Mouse (Mus musculus): ENCODE results near the gene Zfyve28. TPM values are rescaled to one million over a fixed set of nuclear protein-coding genes. Genes with fewer than 3 reads are reported as not detected.

Zfyve28 gene
- polyA plus RNA-seq, 1 experiment from 2014 or later = not detected

- peaks cover 1% of the 10 kb centered on the region; the same call in 1 of the 2 replicates for H3K36me3 ChIP-seq
- 80% methylated on average over 2 of the region's 2 CpGs for WGBS (ENCODE audit: insufficient replicate concordance)
- H3K9ac ChIP-seq = peak overlapping the region; percentile 75
- H3K27ac ChIP-seq = no peak overlapping the region; the same call in 1 of the 2 replicates
- H3K4me2 ChIP-seq = peak overlapping the region; percentile 100
- peak overlapping the region; percentile 78 for H3K4me3 ChIP-seq
- no peaks in the 10 kb centered on the region for H3K9me3 ChIP-seq (replicated peaks)
- no peaks in the 10 kb centered on the region for H3K27me3 ChIP-seq (replicated peaks)
- H3K4me1 ChIP-seq = peaks cover 30% of the 10 kb centered on the region
- ATAC-seq = no peak
These were observed 101.9 kb downstream of the Zfyve28 start for GRCm38 (mm10) chr5:34186391-34186790.

- no peak for ATAC-seq
- Histone ChIP-seq H3K36me3 (peaks cover 5% of the 10 kb centered on the region; the same call in 1 of the 2 replicates), H3K27ac (no peak overlapping the region), H3K4me1 (peaks cover 30% of the 10 kb centered on the region), H3K9ac (no peak overlapping the region), H3K9me3 (replicated peaks) (no peaks in the 10 kb centered on the region), H3K4me3 (no peak overlapping the region), H3K27me3 (replicated peaks) (no peaks in the 10 kb centered on the region), H3K4me2 (peak overlapping the region; percentile 100; the same call in 1 of the 2 replicates)
These were observed 102.5 kb downstream of the Zfyve28 start for GRCm38 (mm10) chr5:34185791-34186190.

GRCm38 (mm10) chr5:34185051-34185580, 103.1 kb downstream of the Zfyve28 start:
- H3K36me3 ChIP-seq = peaks cover 9% of the 10 kb centered on the region; the same call in 1 of the 2 replicates
- 56% methylated on average over 1 of the region's 1 CpGs for WGBS (ENCODE audit: insufficient replicate concordance)
- no peak overlapping the region for H3K4me2 ChIP-seq
- H3K9ac ChIP-seq = no peak overlapping the region; the same call in 1 of the 2 replicates
- no peaks in the 10 kb centered on the region for H3K9me3 ChIP-seq (replicated peaks)
- H3K4me3 ChIP-seq = no peak overlapping the region
- H3K27me3 ChIP-seq (replicated peaks) = no peaks in the 10 kb centered on the region
- no peak for ATAC-seq
- H3K27ac ChIP-seq = no peak overlapping the region
- peaks cover 30% of the 10 kb centered on the region for H3K4me1 ChIP-seq

GRCm38 (mm10) chr5:34183976-34184375, 104.3 kb downstream of the Zfyve28 start:
- peaks cover 21% of the 10 kb centered on the region for H3K4me1 ChIP-seq
- H3K36me3 ChIP-seq = peaks cover 10% of the 10 kb centered on the region; the same call in 1 of the 2 replicates
- H3K27me3 ChIP-seq (replicated peaks) = no peaks in the 10 kb centered on the region
- H3K9me3 ChIP-seq (replicated peaks) = no peaks in the 10 kb centered on the region
- WGBS (ENCODE audit: insufficient replicate concordance) = 70% methylated on average over 3 of the region's 3 CpGs
- no peak for ATAC-seq
- H3K4me3 ChIP-seq = no peak overlapping the region
- H3K4me2 ChIP-seq = no peak overlapping the region
- H3K27ac ChIP-seq = no peak overlapping the region
- no peak overlapping the region for H3K9ac ChIP-seq

- WGBS (ENCODE audit: insufficient replicate concordance) = 67% methylated on average over 5 of the region's 5 CpGs
- Histone ChIP-seq H3K4me1 (peaks cover 15% of the 10 kb centered on the region), H3K36me3 (peaks cover 13% of the 10 kb centered on the region; the same call in 1 of the 2 replicates), H3K27ac (no peak overlapping the region), H3K9me3 (replicated peaks) (no peaks in the 10 kb centered on the region), H3K27me3 (replicated peaks) (no peaks in the 10 kb centered on the region), H3K4me2 (no peak overlapping the region), H3K4me3 (no peak overlapping the region), H3K9ac (no peak overlapping the region)
- no peak for ATAC-seq
These were observed 104.9 kb downstream of the Zfyve28 start for GRCm38 (mm10) chr5:34183156-34183880.

GRCm38 (mm10) chr5:34182486-34182885, 105.8 kb downstream of the Zfyve28 start:
- Histone ChIP-seq H3K27ac (no peak overlapping the region), H3K36me3 (peaks cover 15% of the 10 kb centered on the region), H3K4me1 (peaks cover 10% of the 10 kb centered on the region), H3K9me3 (replicated peaks) (no peaks in the 10 kb centered on the region), H3K4me3 (no peak overlapping the region), H3K27me3 (replicated peaks) (no peaks in the 10 kb centered on the region), H3K9ac (no peak overlapping the region), H3K4me2 (no peak overlapping the region)
- 47% methylated on average over 3 of the region's 3 CpGs for WGBS (ENCODE audit: insufficient replicate concordance)
- no peak for ATAC-seq

GRCm38 (mm10) chr5:34177821-34178220, 110.4 kb downstream of the Zfyve28 start:
- no peaks in the 10 kb centered on the region for H3K4me1 ChIP-seq
- 69% methylated on average over 4 of the region's 4 CpGs for WGBS (ENCODE audit: insufficient replicate concordance)
- no peaks in the 10 kb centered on the region for H3K27me3 ChIP-seq (replicated peaks)
- no peak overlapping the region for H3K4me2 ChIP-seq
- H3K4me3 ChIP-seq = no peak overlapping the region
- H3K9me3 ChIP-seq (replicated peaks) = no peaks in the 10 kb centered on the region
- ATAC-seq = no peak
- H3K9ac ChIP-seq = no peak overlapping the region
- H3K27ac ChIP-seq = no peak overlapping the region
- peaks cover 26% of the 10 kb centered on the region for H3K36me3 ChIP-seq

- Histone ChIP-seq H3K9me3 (replicated peaks) (no peaks in the 10 kb centered on the region), H3K4me1 (no peaks in the 10 kb centered on the region), H3K27ac (no peak overlapping the region), H3K9ac (no peak overlapping the region), H3K27me3 (replicated peaks) (no peaks in the 10 kb centered on the region), H3K4me2 (no peak overlapping the region), H3K36me3 (peaks cover 26% of the 10 kb centered on the region), H3K4me3 (no peak overlapping the region)
- ATAC-seq = no peak
- WGBS (ENCODE audit: insufficient replicate concordance) = 82% methylated on average over 2 of the region's 2 CpGs
These were observed 111.2 kb downstream of the Zfyve28 start for GRCm38 (mm10) chr5:34177091-34177490.

- ATAC-seq = no peak
- Histone ChIP-seq H3K9ac (no peak overlapping the region), H3K36me3 (peaks cover 26% of the 10 kb centered on the region), H3K9me3 (replicated peaks) (no peaks in the 10 kb centered on the region), H3K4me3 (no peak overlapping the region), H3K4me1 (no peaks in the 10 kb centered on the region), H3K27ac (no peak overlapping the region), H3K27me3 (replicated peaks) (no peaks in the 10 kb centered on the region), H3K4me2 (no peak overlapping the region)
- 77% methylated on average over 10 of the region's 10 CpGs for WGBS (ENCODE audit: insufficient replicate concordance)
These were observed 111.6 kb downstream of the Zfyve28 start for GRCm38 (mm10) chr5:34176691-34177090.

- ATAC-seq = no peak
- H3K27me3 ChIP-seq (replicated peaks) = no peaks in the 10 kb centered on the region
- 52% methylated on average over 5 of the region's 5 CpGs for WGBS (ENCODE audit: insufficient replicate concordance)
- peaks cover 4% of the 10 kb centered on the region; the same call in 1 of the 2 replicates for H3K4me1 ChIP-seq
- H3K36me3 ChIP-seq = peaks cover 20% of the 10 kb centered on the region
- H3K9me3 ChIP-seq (replicated peaks) = no peaks in the 10 kb centered on the region
- no peak overlapping the region for H3K4me2 ChIP-seq
- no peak overlapping the region for H3K27ac ChIP-seq
- no peak overlapping the region for H3K9ac ChIP-seq
- H3K4me3 ChIP-seq = no peak overlapping the region
These were observed 112.9 kb downstream of the Zfyve28 start for GRCm38 (mm10) chr5:34175403-34175694.

GRCm38 (mm10) chr5:34174550-34175402, 113.5 kb downstream of the Zfyve28 start:
- no peak overlapping the region for H3K27ac ChIP-seq
- H3K27me3 ChIP-seq (replicated peaks) = no peaks in the 10 kb centered on the region
- H3K4me3 ChIP-seq = no peak overlapping the region
- 69% methylated on average over 5 of the region's 5 CpGs for WGBS (ENCODE audit: insufficient replicate concordance)
- H3K9ac ChIP-seq = no peak overlapping the region
- no peaks in the 10 kb centered on the region for H3K9me3 ChIP-seq (replicated peaks)
- peaks cover 15% of the 10 kb centered on the region for H3K36me3 ChIP-seq
- peaks cover 10% of the 10 kb centered on the region for H3K4me1 ChIP-seq
- H3K4me2 ChIP-seq = no peak overlapping the region
- ATAC-seq = no peak

GRCm38 (mm10) chr5:34174021-34174420, 114.2 kb downstream of the Zfyve28 start:
- peaks cover 15% of the 10 kb centered on the region for H3K36me3 ChIP-seq
- no peak overlapping the region for H3K9ac ChIP-seq
- WGBS (ENCODE audit: insufficient replicate concordance) = 77% methylated on average over 2 of the region's 2 CpGs
- ATAC-seq = no peak
- no peaks in the 10 kb centered on the region for H3K9me3 ChIP-seq (replicated peaks)
- H3K4me1 ChIP-seq = peaks cover 12% of the 10 kb centered on the region
- no peak overlapping the region for H3K4me3 ChIP-seq
- no peak overlapping the region for H3K4me2 ChIP-seq
- no peaks in the 10 kb centered on the region for H3K27me3 ChIP-seq (replicated peaks)
- no peak overlapping the region for H3K27ac ChIP-seq

All from liver, embryonic 12.5 days (tissue).